Mouse (Mus musculus) left cerebral cortex, postnatal 4 days (tissue): ENCODE measurements around the gene Pnrc1. TPM values are rescaled to one million over a fixed set of nuclear protein-coding genes. Genes with fewer than 3 reads are reported as not detected.
A peak's percentile ranks its signal among the peaks of the same experiment; 100 is the strongest.
"Not testable (repeated sequence)": the region's sequence is repeated elsewhere in the genome, so short reads cannot be mapped to it uniquely, and the experiment has no call there.

Experiments used
- DNase-seq: peaks from one replicate; pipeline ENCODE4 v3.0.0-alpha.2; 2022
- intact Hi-C: fragments of 180-260 bp; cut with DNase I; formaldehyde crosslinking; loops from one replicate; pipeline ENCODE4 v1.15.1; 2025
- total RNA-seq, 2 experiments: library from RNA; stranded (reverse); gene quantifications; 2 replicates each; pipeline ENCODE4 v1.2.3; 2021

Gene Pnrc1
- 10 to 100 TPM; 79.0 to 80.6 TPM for total RNA-seq

- intact Hi-C loops, result loop anchor here (10.0 kb wide), 1 partner anchor 85 kb away; the partner anchor contains the start of gene Srsf12
Measured at GRCm38 (mm10) chr4:33290002-33290401, at the start of gene Pnrc1. TSS of gene Pnrc1 (minus strand) at chr4:33290163.

GRCm38 (mm10) chr4:33337999-33338398, 48.0 kb upstream of the Pnrc1 start:
- DNase-seq, result no peak
- intact Hi-C loops, result no loop called here

More at GRCm38 (mm10) chr4:33290002-33290401, at the start of gene Pnrc1:
- no peak for DNase-seq

- DNase-seq, result no peak
- intact Hi-C loops, result no loop called here
Measured at GRCm38 (mm10) chr4:33332956-33333455, 43.0 kb upstream of the Pnrc1 start.

GRCm38 (mm10) chr4:33331147-33331546, 41.2 kb upstream of the Pnrc1 start:
- intact Hi-C loops, result no loop called here
- DNase-seq, result no peak

GRCm38 (mm10) chr4:33315840-33316239, 25.9 kb upstream of the Pnrc1 start:
- no peak for DNase-seq
- intact Hi-C loops, result no loop called here

- intact Hi-C loops, DNase-seq: not testable (repeated sequence)
Measured at GRCm38 (mm10) chr4:33314150-33314549, 24.2 kb upstream of the Pnrc1 start.

- DNase-seq, result no peak
- intact Hi-C loops, result no loop called here
Measured at GRCm38 (mm10) chr4:33310840-33311437, 21.0 kb upstream of the Pnrc1 start.

- intact Hi-C loops, result no loop called here
- peak; percentile 97 for DNase-seq
Measured at GRCm38 (mm10) chr4:33309764-33310757, 20.1 kb upstream of the Pnrc1 start, which contains the start of gene Rngtt. TSS of gene Rngtt (plus strand) at chr4:33310311.

- intact Hi-C loops, result no loop called here
- DNase-seq, result no peak
Measured at GRCm38 (mm10) chr4:33307146-33307545, 17.2 kb upstream of the Pnrc1 start.

- no peak for DNase-seq
- intact Hi-C loops, result no loop called here
Measured at GRCm38 (mm10) chr4:33303057-33303456, 13.1 kb upstream of the Pnrc1 start.

- intact Hi-C loops, DNase-seq: not testable (repeated sequence)
Measured at GRCm38 (mm10) chr4:33300891-33301665, 11.1 kb upstream of the Pnrc1 start.

- peak; percentile 79 for DNase-seq
- intact Hi-C loops, result loop anchor here (2.0 to 10.0 kb wide), 2 partner anchors 88 to 168 kb away; partner anchors contain the start of gene Srsf12
Measured at GRCm38 (mm10) chr4:33292409-33293370, 2.7 kb upstream of the Pnrc1 start.

GRCm38 (mm10) chr4:33290878-33291277, 915 bp upstream of the Pnrc1 start:
- intact Hi-C loops, result loop anchor here (10.0 kb wide), 1 partner anchor 86 kb away; the partner anchor contains the start of gene Srsf12

GRCm38 (mm10) chr4:33289106-33289650, 785 bp downstream of the Pnrc1 start:
- intact Hi-C loops, result no loop called here
- no peak for DNase-seq

More at GRCm38 (mm10) chr4:33290878-33291277, 915 bp upstream of the Pnrc1 start:
- no peak for DNase-seq

- intact Hi-C loops, result no loop called here
Measured at GRCm38 (mm10) chr4:33285448-33285847, 4.5 kb downstream of the Pnrc1 start.

GRCm38 (mm10) chr4:33284083-33284880, 5.7 kb downstream of the Pnrc1 start:
- DNase-seq, result no peak

More at GRCm38 (mm10) chr4:33285448-33285847, 4.5 kb downstream of the Pnrc1 start:
- DNase-seq, result no peak

GRCm38 (mm10) chr4:33281891-33282685, 7.9 kb downstream of the Pnrc1 start:
- DNase-seq, result no peak
- intact Hi-C loops, result no loop called here

More at GRCm38 (mm10) chr4:33284083-33284880, 5.7 kb downstream of the Pnrc1 start:
- intact Hi-C loops, result no loop called here
